Mouse (Mus musculus): ENCODE data around the gene Ssxb6.
"Not testable (repeated sequence)": the region's sequence is repeated elsewhere in the genome, so short reads cannot be mapped to it uniquely, and the experiment has no call there.

Ssxb6 gene

GRCm38 (mm10) chrX:8548155-8548554 lies at the start of gene Ssxb6:
Ssxb6 (minus strand) TSS chrX:8548255.
- not testable (repeated sequence) for DNase-seq

GRCm38 (mm10) chrX:8591716-8592115 lies 43.7 kb upstream of the Ssxb6 start, which contains the start of gene Ssxb3:
Ssxb3 (minus strand) TSS chrX:8591816.
- DNase-seq = not testable (repeated sequence)

DNA sequence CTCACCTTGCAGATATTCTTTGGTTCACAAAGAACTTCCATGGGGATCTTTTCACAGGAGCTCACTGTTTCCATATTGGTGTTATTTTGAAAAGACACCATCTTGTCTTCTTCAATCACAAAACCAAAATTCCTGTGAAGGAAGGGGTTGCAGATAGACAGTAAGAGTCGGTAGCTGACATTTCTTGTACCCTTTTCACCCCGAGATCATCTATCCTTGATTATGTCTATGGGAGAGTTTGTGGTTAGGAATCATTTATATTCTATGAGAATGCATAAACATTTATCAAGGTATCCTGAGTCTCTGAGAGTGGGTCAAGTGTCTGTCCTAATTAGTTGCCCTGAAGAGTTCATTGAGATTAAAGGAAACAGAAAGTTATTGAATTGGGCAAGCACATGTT lies 23.2 kb downstream of the Ssxb6 start, which contains the start of gene Gm14459:
Gene Gm14459, minus strand, starts transcription at position 101 of the 400 bp plus-strand sequence.
- DNase-seq = no peak

Data from spleen, adult 18-20 months (tissue).